In genomic region chr13:53211971-53212733, GRCm38 (mm10) we compare ENCODE assay signal across 9 mouse cellular contexts.
A peak's percentile ranks its signal among the peaks of the same experiment; 100 is the strongest.
DNase-seq lines count a peak whose midpoint lies in the region; ATAC-seq and TF ChIP-seq lines count a peak whose summit lies in the region.
"Had no signal": no experiment of that assay in that cellular context is flagged by ENCODE, and none has a peak within 500 bp of the region (broad histone marks: within the 10 kb centered on the region; RNA-seq: fewer than 3 reads in every experiment).

No protein-coding gene starts in this region.

- H3K27ac ChIP-seq in cerebellum, adult 2 months (ENCODE audit: insufficient read depth, low read length): no peak overlapping the region
- no peak overlapping the region for H3K27ac ChIP-seq in forebrain, embryonic 16.5 days (ENCODE audit: low read length)

- DNase-seq in cerebellum, adult 2 months: no peak
- no peak for DNase-seq in cerebellum, adult 11-12 months
- peak; percentile 47 for DNase-seq in ES-CJ7 (ENCODE audit: low read depth, low spot score)
- DNase-seq in mesoderm, embryonic 11.5 days (ENCODE audit: low read depth, low spot score): peak; percentile 73
- no peak for DNase-seq in cerebellum, postnatal 36 days
- no peak for DNase-seq in MN1 (ENCODE audit: low spot score)
- no peak for DNase-seq in lung, adult 18-20 months

- no peak for TF ChIP-seq CTCF in cerebellum, adult 2 months (IDR thresholded peaks at IDR 0.05; ENCODE audit: borderline replicate concordance, insufficient read depth, low read depth, low read length)

- peak overlapping the region; percentile 24 for H3K9ac ChIP-seq in forebrain, embryonic 16.5 days (replicated peaks; ENCODE audit: low read depth, low read length)

- no peak for TF ChIP-seq POLR2A in cerebellum, adult 2 months (IDR thresholded peaks at IDR 0.05; ENCODE audit: borderline replicate concordance, insufficient read depth, low read length)

- peak overlapping the region; percentile 8 for H3K4me3 ChIP-seq in cerebellum, adult 2 months (replicated peaks; ENCODE audit: insufficient read depth, low read depth, low read length)
- H3K4me3 ChIP-seq in forebrain, embryonic 16.5 days (replicated peaks; ENCODE audit: low read length): peak overlapping the region; percentile 27
- H3K4me3 ChIP-seq: erythroblast, embryonic 14.5 days had no signal

- WGBS in cerebellum, adult 2 months: 17% methylated on average over 19 of the region's 19 CpGs
- 8% methylated on average over 19 of the region's 19 CpGs for whole genome bisulfite sequencing in forebrain, embryonic 16.5 days

- peak overlapping the region; percentile 46 for H3K4me2 ChIP-seq in forebrain, embryonic 16.5 days (ENCODE audit: low read length)

- peak; percentile 75 for ATAC-seq in forebrain, embryonic 16.5 days

- H3K36me3 ChIP-seq in forebrain, embryonic 16.5 days (ENCODE audit: control insufficient read depth, insufficient read depth): no peaks in the 10 kb centered on the region

- no peaks in the 10 kb centered on the region for H3K27me3 ChIP-seq in cerebellum, adult 2 months (ENCODE audit: control insufficient read depth, insufficient read depth, low read length)
- H3K27me3 ChIP-seq in forebrain, embryonic 16.5 days (replicated peaks; ENCODE audit: control insufficient read depth, insufficient read depth, low read length): no peaks in the 10 kb centered on the region

- H3K4me1 ChIP-seq in cerebellum, adult 2 months (ENCODE audit: control insufficient read depth, insufficient read depth, low read length): peaks cover 3% of the 10 kb centered on the region
- H3K4me1 ChIP-seq in forebrain, embryonic 16.5 days (replicated peaks; ENCODE audit: control insufficient read depth, insufficient read depth, low read length): peaks cover 15% of the 10 kb centered on the region

- H3K9me3 ChIP-seq in forebrain, embryonic 16.5 days (ENCODE audit: control insufficient read depth, low read length): no peaks in the 10 kb centered on the region

Comparison
In these comparisons a context has a peak if more than half of its experiments do, and no peak if none do; other contexts are left out.
1. DNase-seq: peak in ES-CJ7 (single experiment) and mesoderm, embryonic 11.5 days (single experiment); none in cerebellum, adult 2 months (0 of 2), cerebellum, adult 11-12 months (single experiment), cerebellum, postnatal 36 days (0 of 2), MN1 (single experiment) and lung, adult 18-20 months (0 of 2).